Mouse (Mus musculus): ENCODE measurements at regions not wholly inside any gene's neighbourhood (a gene's known extent, or its start where the extent isn't known, plus 50 kb on each side); places are given as distances from the start of the nearest gene placed in this dataset.

DNA sequence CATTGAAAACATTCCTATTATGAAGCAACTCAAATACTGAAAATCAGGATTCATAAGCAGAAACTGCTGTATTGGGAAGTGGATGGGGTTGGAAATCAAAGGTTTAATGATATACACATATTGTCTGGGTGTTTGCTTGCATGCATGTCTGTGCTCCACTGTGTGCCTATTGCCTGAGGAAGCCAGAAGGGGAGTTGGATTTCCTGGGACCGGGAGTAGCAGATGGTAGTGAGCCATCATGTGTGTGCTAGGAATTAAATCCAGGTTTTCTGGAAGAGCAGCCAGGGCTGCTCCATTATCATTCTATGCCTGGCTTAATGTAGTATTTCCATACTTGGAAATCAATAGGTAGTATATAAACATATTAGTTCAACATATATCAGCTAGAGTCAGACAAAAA lies 271.0 kb upstream of the Marcks start:
- H3K4me3 ChIP-seq (ENCODE audit: low read depth, low read length): no peak overlapping the region
- no peak overlapping the region for H3K9ac ChIP-seq (ENCODE audit: low read depth, low read length)
- no peak overlapping the region for H3K4me2 ChIP-seq (replicated peaks; ENCODE audit: low read depth)
- H3K9me3 ChIP-seq (ENCODE audit: control insufficient read depth): no peaks in the 10 kb centered on the region
- H3K27ac ChIP-seq (ENCODE audit: low read depth, low read length): no peak overlapping the region
- no peaks in the 10 kb centered on the region for H3K4me1 ChIP-seq (replicated peaks; ENCODE audit: control insufficient read depth, insufficient read depth, low read length)
- no peak for TF ChIP-seq CTCF (IDR thresholded peaks at IDR 0.05; ENCODE audit: low read depth)
- WGBS: 68% methylated on average over 1 of the region's 1 CpGs
- no peaks in the 10 kb centered on the region for H3K27me3 ChIP-seq (replicated peaks; ENCODE audit: control insufficient read depth, insufficient read depth, low read length)
- ATAC-seq: no peak
- no peaks in the 10 kb centered on the region for H3K36me3 ChIP-seq (ENCODE audit: control insufficient read depth, insufficient read depth)

DNA sequence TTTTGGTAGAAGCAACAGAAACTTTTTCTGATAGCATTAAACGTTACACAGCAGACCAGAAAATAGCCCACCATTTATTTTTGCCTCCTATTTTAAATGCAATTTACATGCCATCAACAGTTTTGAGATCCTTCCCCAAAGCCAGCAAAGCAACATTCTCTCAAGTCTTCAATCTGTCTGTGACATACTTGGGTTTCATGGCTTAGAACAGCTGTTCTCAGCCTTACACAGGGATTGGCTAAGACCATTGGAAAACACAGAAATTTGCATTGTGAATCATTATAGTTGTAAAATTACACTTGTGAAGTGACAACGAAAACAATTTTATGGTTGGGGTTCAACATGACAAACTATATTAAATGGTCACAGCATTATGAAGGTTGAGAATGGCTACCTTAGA lies 268.8 kb upstream of the Marcks start:
- Histone ChIP-seq H3K27ac (ENCODE audit: low read depth, low read length) (no peak overlapping the region), H3K27me3 (replicated peaks; ENCODE audit: control insufficient read depth, insufficient read depth, low read length) (no peaks in the 10 kb centered on the region), H3K9ac (ENCODE audit: low read depth, low read length) (no peak overlapping the region), H3K4me2 (replicated peaks; ENCODE audit: low read depth) (no peak overlapping the region), H3K4me3 (ENCODE audit: low read depth, low read length) (no peak overlapping the region), H3K9me3 (ENCODE audit: control insufficient read depth) (no peaks in the 10 kb centered on the region), H3K4me1 (replicated peaks; ENCODE audit: control insufficient read depth, insufficient read depth, low read length) (no peaks in the 10 kb centered on the region), H3K36me3 (ENCODE audit: control insufficient read depth, insufficient read depth) (no peaks in the 10 kb centered on the region)
- no peak for ATAC-seq
- 89% methylated on average over 2 of the region's 2 CpGs for WGBS
- no peak for TF ChIP-seq CTCF (IDR thresholded peaks at IDR 0.05; ENCODE audit: low read depth)

DNA sequence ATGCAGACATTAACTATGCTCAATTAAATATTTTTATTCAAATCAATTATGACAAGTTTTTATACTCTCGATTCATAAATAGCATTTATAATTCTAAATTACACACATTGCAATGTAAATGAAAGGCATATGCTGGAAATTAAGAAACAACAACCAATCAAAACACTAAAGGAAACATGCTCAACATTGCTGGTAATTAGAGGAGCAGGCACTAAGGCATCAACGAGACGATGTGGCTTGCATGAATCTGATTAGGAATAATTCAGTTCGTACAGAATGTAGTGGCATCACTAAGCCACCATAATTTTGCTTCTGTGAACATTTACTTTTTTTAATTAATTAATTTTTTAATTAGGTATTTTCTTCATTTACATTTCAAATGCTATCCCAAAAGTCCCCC lies 266.2 kb upstream of the Marcks start:
- WGBS: 95% methylated on average over 4 of the region's 4 CpGs

DNA sequence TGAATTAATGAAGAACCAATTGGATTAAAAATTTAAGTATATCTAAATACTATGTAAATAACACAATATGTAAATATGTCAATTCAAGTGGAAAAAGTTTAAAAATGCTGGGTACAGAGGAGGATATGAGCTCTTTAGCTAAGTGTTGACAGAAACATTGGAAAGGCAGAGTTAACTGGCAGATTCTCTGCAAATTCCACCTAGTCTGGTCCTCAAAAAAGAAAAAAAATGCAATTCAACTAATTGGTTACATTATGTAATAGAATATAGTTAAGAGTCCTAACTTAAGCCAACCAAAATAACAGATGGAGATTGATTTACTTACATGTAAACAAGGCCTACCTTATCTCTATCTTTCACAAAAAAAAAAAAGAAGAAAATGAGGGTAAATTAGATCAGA lies 265.7 kb upstream of the Marcks start:
- Histone ChIP-seq H3K9me3 (ENCODE audit: control insufficient read depth) (no peaks in the 10 kb centered on the region), H3K27me3 (replicated peaks; ENCODE audit: control insufficient read depth, insufficient read depth, low read length) (no peaks in the 10 kb centered on the region), H3K27ac (ENCODE audit: low read depth, low read length) (no peak overlapping the region), H3K36me3 (ENCODE audit: control insufficient read depth, insufficient read depth) (no peaks in the 10 kb centered on the region), H3K4me3 (ENCODE audit: low read depth, low read length) (no peak overlapping the region), H3K4me1 (replicated peaks; ENCODE audit: control insufficient read depth, insufficient read depth, low read length) (0 out of 2 replicates have a peak, but pooled peaks cover 5% of the 10 kb centered on the region), H3K4me2 (replicated peaks; ENCODE audit: low read depth) (no peak overlapping the region), H3K9ac (ENCODE audit: low read depth, low read length) (no peak overlapping the region)
- TF ChIP-seq CTCF (IDR thresholded peaks at IDR 0.05; ENCODE audit: low read depth): no peak
- no peak for ATAC-seq

More for the DNA sequence above, 266.2 kb upstream of the Marcks start:
- no peak for ATAC-seq
- Histone ChIP-seq H3K27me3 (replicated peaks; ENCODE audit: control insufficient read depth, insufficient read depth, low read length) (no peaks in the 10 kb centered on the region), H3K4me2 (replicated peaks; ENCODE audit: low read depth) (no peak overlapping the region), H3K27ac (ENCODE audit: low read depth, low read length) (no peak overlapping the region), H3K9me3 (ENCODE audit: control insufficient read depth) (no peaks in the 10 kb centered on the region), H3K4me1 (replicated peaks; ENCODE audit: control insufficient read depth, insufficient read depth, low read length) (0 out of 2 replicates have a peak, but pooled peaks cover 5% of the 10 kb centered on the region), H3K36me3 (ENCODE audit: control insufficient read depth, insufficient read depth) (no peaks in the 10 kb centered on the region), H3K4me3 (ENCODE audit: low read depth, low read length) (no peak overlapping the region), H3K9ac (ENCODE audit: low read depth, low read length) (no peak overlapping the region)
- TF ChIP-seq CTCF (IDR thresholded peaks at IDR 0.05; ENCODE audit: low read depth): no peak

GRCm38 (mm10) chr10:37402376-37402775 lies 263.7 kb upstream of the Marcks start:
- H3K9ac ChIP-seq (ENCODE audit: low read depth, low read length): no peak overlapping the region
- no peaks in the 10 kb centered on the region for H3K27me3 ChIP-seq (replicated peaks; ENCODE audit: control insufficient read depth, insufficient read depth, low read length)
- no peak overlapping the region for H3K4me2 ChIP-seq (replicated peaks; ENCODE audit: low read depth)
- H3K4me1 ChIP-seq (replicated peaks; ENCODE audit: control insufficient read depth, insufficient read depth, low read length): 0 out of 2 replicates have a peak, but pooled peaks cover 5% of the 10 kb centered on the region
- no peak for ATAC-seq
- H3K9me3 ChIP-seq (ENCODE audit: control insufficient read depth): no peaks in the 10 kb centered on the region
- H3K4me3 ChIP-seq (ENCODE audit: low read depth, low read length): no peak overlapping the region
- H3K27ac ChIP-seq (ENCODE audit: low read depth, low read length): no peak overlapping the region
- WGBS: 87% methylated on average over 1 of the region's 1 CpGs
- no peaks in the 10 kb centered on the region for H3K36me3 ChIP-seq (ENCODE audit: control insufficient read depth, insufficient read depth)
- no peak for TF ChIP-seq CTCF (IDR thresholded peaks at IDR 0.05; ENCODE audit: low read depth)

DNA sequence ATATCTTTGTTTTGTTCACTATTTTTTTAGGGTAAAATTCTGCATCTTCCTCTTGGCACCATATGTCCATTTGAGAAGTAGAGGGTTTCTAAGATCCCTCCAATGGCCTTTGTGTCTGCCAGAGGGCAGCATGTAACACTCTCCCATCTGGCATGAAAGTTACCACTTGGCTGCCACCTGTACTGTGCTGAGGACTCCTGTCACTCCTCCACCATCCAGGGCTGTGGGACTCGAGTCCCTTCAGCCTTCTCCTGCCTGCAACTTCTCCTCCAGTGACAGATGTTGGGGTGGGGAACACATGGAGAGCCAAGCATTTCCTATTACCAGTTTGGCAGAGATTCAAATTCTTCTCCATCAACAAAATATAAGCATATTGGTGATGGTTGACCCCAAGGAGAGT lies 262.3 kb upstream of the Marcks start:
- no peak overlapping the region for H3K4me2 ChIP-seq (replicated peaks; ENCODE audit: low read depth)
- H3K9ac ChIP-seq (ENCODE audit: low read depth, low read length): no peak overlapping the region
- no peaks in the 10 kb centered on the region for H3K27me3 ChIP-seq (replicated peaks; ENCODE audit: control insufficient read depth, insufficient read depth, low read length)
- 0 out of 2 replicates have a peak, but pooled peaks cover 5% of the 10 kb centered on the region for H3K4me1 ChIP-seq (replicated peaks; ENCODE audit: control insufficient read depth, insufficient read depth, low read length)
- no peak for TF ChIP-seq CTCF (IDR thresholded peaks at IDR 0.05; ENCODE audit: low read depth)
- 50% methylated on average over 1 of the region's 1 CpGs for WGBS
- H3K4me3 ChIP-seq (ENCODE audit: low read depth, low read length): no peak overlapping the region
- ATAC-seq: no peak
- H3K9me3 ChIP-seq (ENCODE audit: control insufficient read depth): no peaks in the 10 kb centered on the region
- H3K36me3 ChIP-seq (ENCODE audit: control insufficient read depth, insufficient read depth): no peaks in the 10 kb centered on the region
- no peak overlapping the region for H3K27ac ChIP-seq (ENCODE audit: low read depth, low read length)

DNA sequence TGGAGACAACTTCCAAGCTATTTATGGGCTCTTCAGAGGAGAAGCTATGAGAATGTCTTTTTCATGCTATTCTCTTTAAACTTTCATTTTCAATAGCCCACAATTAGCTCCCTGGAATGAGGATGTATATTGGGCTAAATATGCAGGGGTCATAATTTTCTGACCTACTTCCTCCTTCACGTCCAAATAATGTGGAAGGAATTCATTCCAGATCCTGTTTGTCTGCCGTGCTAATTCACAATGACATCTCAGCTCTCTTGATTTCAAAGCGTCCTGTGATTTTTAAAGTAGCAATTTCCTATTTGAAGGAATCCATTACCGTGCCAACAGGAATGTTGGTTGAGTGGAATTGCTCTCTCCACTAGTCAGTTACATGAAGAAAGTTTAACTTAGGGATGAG lies 261.7 kb upstream of the Marcks start:
- H3K27me3 ChIP-seq (replicated peaks; ENCODE audit: control insufficient read depth, insufficient read depth, low read length): no peaks in the 10 kb centered on the region
- H3K9me3 ChIP-seq (ENCODE audit: control insufficient read depth): no peaks in the 10 kb centered on the region
- ATAC-seq: no peak
- no peak overlapping the region for H3K9ac ChIP-seq (ENCODE audit: low read depth, low read length)
- H3K4me3 ChIP-seq (ENCODE audit: low read depth, low read length): 0 out of 2 replicates have a peak overlapping the region, but pooled peaks have one; percentile 7
- 0 out of 2 replicates have a peak, but pooled peaks cover 5% of the 10 kb centered on the region for H3K4me1 ChIP-seq (replicated peaks; ENCODE audit: control insufficient read depth, insufficient read depth, low read length)
- no peak for TF ChIP-seq CTCF (IDR thresholded peaks at IDR 0.05; ENCODE audit: low read depth)
- H3K27ac ChIP-seq (ENCODE audit: low read depth, low read length): no peak overlapping the region
- H3K36me3 ChIP-seq (ENCODE audit: control insufficient read depth, insufficient read depth): no peaks in the 10 kb centered on the region
- H3K4me2 ChIP-seq (replicated peaks; ENCODE audit: low read depth): peak overlapping the region; percentile 46
- 22% methylated on average over 4 of the region's 4 CpGs for WGBS
